Mouse (Mus musculus) G1E (cell line): Measurements from ENCODE around the gene Fam186b. TPM values are rescaled to one million over a fixed set of nuclear protein-coding genes. Genes with fewer than 3 reads are reported as not detected.
"Not testable (repeated sequence)": the region's sequence is repeated elsewhere in the genome, so short reads cannot be mapped to it uniquely, and the experiment has no call there.

Source experiments
- ATAC-seq: 2 replicates; pipeline ENCODE4 v1.8.0; 2016; ENCODE audit warnings: mild to moderate bottlenecking; ENCODE audit not compliant: insufficient number of reproducible peaks, poor library complexity, low FRiP score, severe bottlenecking; ENCODE audit errors: extremely low read depth
- DNase-seq: peaks from one replicate; pipeline ENCODE4 v3.0.0; 2012; ENCODE audit warnings: low spot score
- H3K27me3 ChIP-seq: 2 replicates; pipeline ENCODE4 v1.6.1; 2012; ENCODE audit warnings: mild to moderate bottlenecking, low read length, inconsistent platforms; ENCODE audit not compliant: insufficient read depth
- H3K36me3 ChIP-seq: replicated peaks from 2 replicates; pipeline ENCODE3; 2012; ENCODE audit warnings: mild to moderate bottlenecking, inconsistent platforms
- H3K4me1 ChIP-seq: 2 replicates; pipeline ENCODE4 v1.6.1; 2012; ENCODE audit warnings: low read depth, low read length, inconsistent platforms, mixed read lengths; ENCODE audit not compliant: insufficient read depth
- H3K4me3 ChIP-seq: 2 replicates; pipeline ENCODE4 v1.5.1; 2012; ENCODE audit warnings: low read depth, mild to moderate bottlenecking, inconsistent platforms, low read length, moderate library complexity, mixed read lengths
- H3K9me3 ChIP-seq: replicated peaks from 2 replicates; pipeline ENCODE4 v1.6.1; 2012; ENCODE audit warnings: inconsistent platforms
- CTCF ChIP-seq: IDR thresholded peaks from 2 replicates; pipeline ENCODE4 v1.5.1; 2012; ENCODE audit warnings: low read depth, low read length, inconsistent platforms, mixed read lengths
- GATA1 ChIP-seq: IDR thresholded peaks from 2 replicates; pipeline ENCODE4 v1.6.1; 2012; ENCODE audit warnings: borderline replicate concordance, low read length, inconsistent platforms, mixed read lengths
- GATA2 ChIP-seq: IDR thresholded peaks from 2 replicates; pipeline ENCODE4 v1.6.1; 2012; ENCODE audit warnings: low read depth, low read length, inconsistent platforms, borderline replicate concordance
- POLR2AphosphoS5 ChIP-seq: IDR thresholded peaks from 2 replicates; pipeline ENCODE4 v1.6.1; 2012; ENCODE audit warnings: low read depth, low read length, inconsistent platforms; ENCODE audit not compliant: insufficient replicate concordance
- TAL1 ChIP-seq: conservative IDR thresholded peaks from 2 replicates; pipeline ENCODE4 v1.6.1; 2012; ENCODE audit warnings: low read depth, low read length, inconsistent platforms, mixed read lengths
- polyA plus RNA-seq: library from polyadenylated mRNA; stranded (reverse); fragments of >175 nt; gene quantifications from 2 replicates; pipeline ENCODE4 v1.2.3, GENCODE M21; 2012
- total RNA-seq, 2 experiments: library from RNA; stranded (forward) in 1 of 2; stranded (reverse) in 1 of 2; fragments of 200-1000 nt in 1 of 2; fragments of >200 nt in 1 of 2; fragmentation: Nextera tagmentation in 1 of 2; gene quantifications; 2 replicates each; pipeline ENCODE4 v1.2.3; 2014 to 2017

Gene Fam186b
- total and polyA plus RNA-seq, 3 experiments: not detected

GRCm38 (mm10) chr15:99249938-99250337 is 45.8 kb downstream of the Fam186b start:
- H3K4me1 ChIP-seq: peaks cover 41% of the 10 kb centered on the region
- no peak for ATAC-seq
- peaks cover 56% of the 10 kb centered on the region for H3K36me3 ChIP-seq
- no peaks in the 10 kb centered on the region for H3K9me3 ChIP-seq
- no peak for DNase-seq
- H3K4me3 ChIP-seq: peak overlapping the region; percentile 23; the same call in 1 of the 2 replicates
- H3K27me3 ChIP-seq: no peaks in the 10 kb centered on the region
- no peak for TF ChIP-seq GATA1
- no peak for TF ChIP-seq POLR2AphosphoS5
- TF ChIP-seq CTCF: no peak
- no peak for TF ChIP-seq GATA2
- TF ChIP-seq TAL1: no peak

GRCm38 (mm10) chr15:99248972-99249371 is 46.7 kb downstream of the Fam186b start:
- TF ChIP-seq GATA2: no peak
- no peak for TF ChIP-seq TAL1
- no peak for TF ChIP-seq POLR2AphosphoS5
- TF ChIP-seq CTCF: no peak
- TF ChIP-seq GATA1: no peak
- ATAC-seq: no peak
- no peaks in the 10 kb centered on the region for H3K27me3 ChIP-seq
- H3K9me3 ChIP-seq: no peaks in the 10 kb centered on the region
- peaks cover 32% of the 10 kb centered on the region for H3K4me1 ChIP-seq
- no peak overlapping the region for H3K4me3 ChIP-seq
- peaks cover 66% of the 10 kb centered on the region for H3K36me3 ChIP-seq
- no peak for DNase-seq

GRCm38 (mm10) chr15:99246736-99247135 is 49.0 kb downstream of the Fam186b start:
- DNase-seq, H3K9me3 ChIP-seq, ATAC-seq, H3K4me3 ChIP-seq, H3K27me3 ChIP-seq: not testable (repeated sequence)
- Histone ChIP-seq H3K4me1 (peaks cover 16% of the 10 kb centered on the region), H3K36me3 (peaks cover 86% of the 10 kb centered on the region)

DNA sequence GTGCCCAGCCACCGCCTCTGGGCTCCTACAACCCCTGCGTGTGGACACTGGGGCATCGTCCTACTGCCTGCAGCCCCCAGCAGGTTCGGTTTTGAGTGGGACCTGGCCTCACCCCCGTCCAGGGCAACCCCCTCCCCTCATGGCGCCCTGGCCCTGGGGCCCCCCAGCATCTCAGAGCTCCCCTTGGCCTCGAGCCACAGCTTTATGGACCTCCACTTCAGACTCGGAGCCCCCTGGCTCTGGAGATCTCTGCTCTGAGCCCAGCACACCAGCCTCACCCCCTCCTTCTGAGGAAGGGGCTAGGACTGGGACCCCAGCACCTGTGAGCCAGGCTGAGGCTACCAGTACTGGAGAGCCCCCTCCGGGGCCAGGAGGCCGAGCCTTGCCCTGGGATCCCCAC is 53.6 kb downstream of the Fam186b start:
- Histone ChIP-seq H3K4me1 (no peaks in the 10 kb centered on the region), H3K27me3 (peaks cover 7% of the 10 kb centered on the region; the same call in 1 of the 2 replicates), H3K36me3 (peaks cover 63% of the 10 kb centered on the region), H3K9me3 (no peaks in the 10 kb centered on the region), H3K4me3 (no peak overlapping the region)
- TF ChIP-seq CTCF: no peak
- no peak for ATAC-seq
- DNase-seq: no peak

- H3K9me3 ChIP-seq: no peaks in the 10 kb centered on the region
- TF ChIP-seq POLR2AphosphoS5: no peak
- no peak for TF ChIP-seq GATA1
- no peak for TF ChIP-seq GATA2
- no peak for TF ChIP-seq CTCF
- no peak for TF ChIP-seq TAL1
- H3K27me3 ChIP-seq: peaks cover 7% of the 10 kb centered on the region; the same call in 1 of the 2 replicates
- peaks cover 55% of the 10 kb centered on the region for H3K36me3 ChIP-seq
- DNase-seq: no peak
- H3K4me3 ChIP-seq: no peak overlapping the region
- no peak for ATAC-seq
- H3K4me1 ChIP-seq: no peaks in the 10 kb centered on the region
These were observed 54.4 kb downstream of the Fam186b start for GRCm38 (mm10) chr15:99241249-99241648.

GRCm38 (mm10) chr15:99240129-99240528 is 55.6 kb downstream of the Fam186b start:
- peaks cover 14% of the 10 kb centered on the region; the same call in 1 of the 2 replicates for H3K27me3 ChIP-seq
- TF ChIP-seq GATA1 (no peak), TAL1 (no peak), GATA2 (no peak), POLR2AphosphoS5 (no peak), CTCF (no peak)
- no peak overlapping the region for H3K4me3 ChIP-seq
- ATAC-seq (no peak), DNase-seq (no peak)
- peaks cover 44% of the 10 kb centered on the region for H3K36me3 ChIP-seq
- no peaks in the 10 kb centered on the region for H3K4me1 ChIP-seq
- H3K9me3 ChIP-seq: no peaks in the 10 kb centered on the region

GRCm38 (mm10) chr15:99238006-99238405 is 57.7 kb downstream of the Fam186b start:
- Histone ChIP-seq H3K27me3 (peaks cover 20% of the 10 kb centered on the region; the same call in 1 of the 2 replicates), H3K9me3 (no peaks in the 10 kb centered on the region), H3K36me3 (peaks cover 23% of the 10 kb centered on the region), H3K4me3 (no peak overlapping the region), H3K4me1 (no peaks in the 10 kb centered on the region)
- DNase-seq (no peak), ATAC-seq (no peak)
- no peak for TF ChIP-seq GATA1
- TF ChIP-seq CTCF: no peak
- TF ChIP-seq GATA2: no peak
- TF ChIP-seq TAL1: no peak
- no peak for TF ChIP-seq POLR2AphosphoS5
